Mouse (Mus musculus) embryonic fibroblast, embryonic 13.5 days (primary cell): Measurements from ENCODE around the gene Fam174a.

Experiments used
- CTCF ChIP-seq: IDR thresholded peaks from 2 replicates; pipeline ENCODE4 v1.5.1; 2011; ENCODE audit warnings: mild to moderate bottlenecking, control low read depth, low read length, moderate library complexity, borderline replicate concordance; ENCODE audit not compliant: insufficient read depth
- POLR2A ChIP-seq: IDR thresholded peaks from 2 replicates; pipeline ENCODE4 v1.6.1; 2011; ENCODE audit warnings: low read depth, mild to moderate bottlenecking, control low read depth, low read length, moderate library complexity

DNA sequence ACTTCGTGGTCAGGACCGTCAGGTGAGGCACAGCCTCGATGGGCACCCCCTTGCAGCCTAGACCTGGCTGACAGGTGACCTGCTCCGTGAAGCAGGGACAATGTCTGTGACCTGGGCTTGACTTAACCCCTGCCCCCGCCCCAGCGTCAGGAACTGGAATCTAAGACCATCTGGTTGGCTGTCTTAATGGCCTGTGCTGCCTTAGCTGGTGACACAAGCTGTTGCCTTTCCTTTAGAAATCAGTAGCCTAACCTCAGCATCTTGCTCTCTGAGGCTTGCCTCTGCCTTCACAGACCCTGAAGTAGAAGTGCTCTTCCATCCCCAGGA is 769 bp downstream of the Fam174a start:
- TF ChIP-seq POLR2A (no peak), CTCF (no peak)
